8 mouse cellular contexts compared by ENCODE assay signal in genomic region chr2:166712801-166713689, GRCm38 (mm10). TPM values are rescaled to one million over a fixed set of nuclear protein-coding genes. Genes with fewer than 3 reads are reported as not detected.
DNase-seq lines count a peak whose midpoint lies in the region; ATAC-seq and TF ChIP-seq lines count a peak whose summit lies in the region.

No protein-coding gene starts in this region.

- under 1% methylated on average over 64 of the region's 64 CpGs for WGBS in neural tube, embryonic 11.5 days
- WGBS in liver, postnatal 0 days (ENCODE audit: insufficient replicate concordance) = 2% methylated on average over 49 of the region's 64 CpGs
- WGBS in neural tube, embryonic 13.5 days = under 1% methylated on average over 64 of the region's 64 CpGs

- H3K4me1 ChIP-seq in neural tube, embryonic 11.5 days (ENCODE audit: control insufficient read depth, insufficient read depth, low read length) = peaks cover 22% of the 10 kb centered on the region
- H3K4me1 ChIP-seq in liver, postnatal 0 days (ENCODE audit: insufficient read depth) = peaks cover 49% of the 10 kb centered on the region
- peaks cover 57% of the 10 kb centered on the region for H3K4me1 ChIP-seq in neural tube, embryonic 13.5 days (replicated peaks)

- peak overlapping the region; percentile 95 for H3K4me2 ChIP-seq in neural tube, embryonic 11.5 days (ENCODE audit: low read depth)
- H3K4me2 ChIP-seq in liver, postnatal 0 days (ENCODE audit: low read depth, low read length) = peak overlapping the region; percentile 94
- H3K4me2 ChIP-seq in neural tube, embryonic 13.5 days = peak overlapping the region; percentile 76

- no peaks in the 10 kb centered on the region for H3K36me3 ChIP-seq in neural tube, embryonic 11.5 days (ENCODE audit: control insufficient read depth, insufficient read depth, low read length)
- no peaks in the 10 kb centered on the region for H3K36me3 ChIP-seq in liver, postnatal 0 days (replicated peaks; ENCODE audit: insufficient read depth, low read length)
- H3K36me3 ChIP-seq in neural tube, embryonic 13.5 days = no peaks in the 10 kb centered on the region

- TF ChIP-seq EP300 in liver, postnatal 0 days (IDR thresholded peaks at IDR 0.05; ENCODE audit: low read depth) = no peak

- DNase-seq in neural tube, embryonic 11.5 days (ENCODE audit: low spot score) = peak; percentile 46
- DNase-seq in neural tube, embryonic 10.5 days (ENCODE audit: extremely low spot score, low spot score) = no peak
- peak; percentile 79 for DNase-seq in brain, adult 2 months (ENCODE audit: low read depth, low spot score)
- peak; percentile 37 to 63 for DNase-seq in frontal cortex, postnatal 10 days (ENCODE audit: low spot score in 2 of 2)
- peak; percentile 26 for DNase-seq in kidney, adult 9 months
- peak; percentile 70 for DNase-seq in liver, postnatal 0 days
- peak; percentile 77 to 83 for DNase-seq in thymus, postnatal 36 days

- no peaks in the 10 kb centered on the region for H3K9me3 ChIP-seq in neural tube, embryonic 11.5 days (ENCODE audit: control insufficient read depth, low read length)
- no peaks in the 10 kb centered on the region for H3K9me3 ChIP-seq in liver, postnatal 0 days (ENCODE audit: low read length)
- no peaks in the 10 kb centered on the region for H3K9me3 ChIP-seq in neural tube, embryonic 13.5 days

- peak overlapping the region; percentile 67 for H3K27ac ChIP-seq in neural tube, embryonic 11.5 days (ENCODE audit: low read depth, low read length)
- peak overlapping the region; percentile 87 for H3K27ac ChIP-seq in liver, postnatal 0 days (ENCODE audit: low read depth)
- H3K27ac ChIP-seq in neural tube, embryonic 13.5 days (replicated peaks) = peak overlapping the region; percentile 77

- peak; percentile 17; the same call in 1 of the 2 replicates for TF ChIP-seq CTCF in liver, postnatal 0 days (IDR thresholded peaks at IDR 0.05; ENCODE audit: low read depth)

- H3K9ac ChIP-seq in neural tube, embryonic 11.5 days (ENCODE audit: low read length) = peak overlapping the region; percentile 86
- H3K9ac ChIP-seq in liver, postnatal 0 days (replicated peaks) = peak overlapping the region; percentile 88
- H3K9ac ChIP-seq in neural tube, embryonic 13.5 days = peak overlapping the region; percentile 80

- no peaks in the 10 kb centered on the region for H3K27me3 ChIP-seq in neural tube, embryonic 11.5 days (ENCODE audit: control insufficient read depth, insufficient read depth, low read length)
- H3K27me3 ChIP-seq in liver, postnatal 0 days (ENCODE audit: insufficient read depth, low read length) = no peaks in the 10 kb centered on the region
- no peaks in the 10 kb centered on the region for H3K27me3 ChIP-seq in neural tube, embryonic 13.5 days

- H3K4me3 ChIP-seq in neural tube, embryonic 11.5 days (ENCODE audit: low read depth, low read length) = peak overlapping the region; percentile 71
- H3K4me3 ChIP-seq in liver, postnatal 0 days (ENCODE audit: low read depth, low read length) = peak overlapping the region; percentile 94
- H3K4me3 ChIP-seq in neural tube, embryonic 13.5 days = peak overlapping the region; percentile 68

- ATAC-seq in neural tube, embryonic 11.5 days (ENCODE audit: insufficient read depth, low FRiP score, low TSS enrichment) = peak; percentile 59
- peak; percentile 57 for ATAC-seq in liver, postnatal 0 days
- peak; percentile 64 for ATAC-seq in neural tube, embryonic 13.5 days (ENCODE audit: low read depth)

RNA-seq across cellular contexts. Expression of gene Prex1, which starts 0.6 kb away (rescaled TPM):
- polyA plus RNA-seq in neural tube, embryonic 11.5 days (2014; fragmentation: Nextera tagmentation; extraction: Ambion mirVana) = 28.9 and 31.9 TPM in 2 replicates
- 5.4 and 6.3 TPM in 2 replicates for polyA plus RNA-seq in liver, postnatal 0 days (2015; fragmentation: Nextera tagmentation; extraction: Ambion mirVana)
- 28.5 and 29.3 TPM in 2 replicates for polyA plus RNA-seq in neural tube, embryonic 13.5 days (2015; fragmentation: Nextera tagmentation; extraction: Ambion mirVana)
